Mouse (Mus musculus): Measurements from ENCODE around the gene Smyd3. TPM values are rescaled to one million over a fixed set of nuclear protein-coding genes. Genes with fewer than 3 reads are reported as not detected.
"Not testable (repeated sequence)": the region's sequence is repeated elsewhere in the genome, so short reads cannot be mapped to it uniquely, and the experiment has no call there.

Gene Smyd3
- polyA plus RNA-seq, 1 experiment from 2014 or later: 5.7 TPM

GRCm38 (mm10) chr1:179326262-179326964 is 191.4 kb downstream of the Smyd3 start:
- Histone ChIP-seq H3K4me2 (no peak overlapping the region), H3K9ac (no peak overlapping the region), H3K27me3 (no peaks in the 10 kb centered on the region), H3K9me3 (replicated peaks) (no peaks in the 10 kb centered on the region), H3K36me3 (replicated peaks) (no peaks in the 10 kb centered on the region), H3K27ac (replicated peaks) (no peak overlapping the region), H3K4me1 (replicated peaks) (no peaks in the 10 kb centered on the region), H3K4me3 (replicated peaks) (no peak overlapping the region)
- no peak for ATAC-seq (ENCODE audit: insufficient read depth)
- 76% methylated on average over 9 of the region's 9 CpGs for WGBS (ENCODE audit: insufficient replicate concordance)

GRCm38 (mm10) chr1:179324271-179324670 is 193.6 kb downstream of the Smyd3 start:
- no peak overlapping the region for H3K9ac ChIP-seq
- ATAC-seq (ENCODE audit: insufficient read depth): no peak
- 69% methylated on average over 6 of the region's 6 CpGs for WGBS (ENCODE audit: insufficient replicate concordance)
- no peak overlapping the region for H3K4me2 ChIP-seq
- no peak overlapping the region for H3K27ac ChIP-seq (replicated peaks)
- no peaks in the 10 kb centered on the region for H3K4me1 ChIP-seq (replicated peaks)
- no peaks in the 10 kb centered on the region for H3K9me3 ChIP-seq (replicated peaks)
- H3K36me3 ChIP-seq (replicated peaks): no peaks in the 10 kb centered on the region
- H3K27me3 ChIP-seq: no peaks in the 10 kb centered on the region
- no peak overlapping the region for H3K4me3 ChIP-seq (replicated peaks)

- Histone ChIP-seq H3K9ac (no peak overlapping the region), H3K4me2 (no peak overlapping the region), H3K4me3 (replicated peaks) (no peak overlapping the region), H3K27ac (replicated peaks) (no peak overlapping the region), H3K27me3 (no peaks in the 10 kb centered on the region), H3K9me3 (replicated peaks) (no peaks in the 10 kb centered on the region), H3K4me1 (replicated peaks) (no peaks in the 10 kb centered on the region), H3K36me3 (replicated peaks) (no peaks in the 10 kb centered on the region)
- ATAC-seq (ENCODE audit: insufficient read depth): no peak
- WGBS (ENCODE audit: insufficient replicate concordance): 70% methylated on average over 5 of the region's 5 CpGs
Measured at GRCm38 (mm10) chr1:179313618-179314017, 204.2 kb downstream of the Smyd3 start.

- no peaks in the 10 kb centered on the region for H3K9me3 ChIP-seq (replicated peaks)
- H3K4me2 ChIP-seq: no peak overlapping the region
- H3K4me1 ChIP-seq (replicated peaks): no peaks in the 10 kb centered on the region
- H3K9ac ChIP-seq: no peak overlapping the region
- H3K36me3 ChIP-seq (replicated peaks): no peaks in the 10 kb centered on the region
- H3K27ac ChIP-seq (replicated peaks): no peak overlapping the region
- H3K27me3 ChIP-seq: no peaks in the 10 kb centered on the region
- H3K4me3 ChIP-seq (replicated peaks): no peak overlapping the region
- no peak for ATAC-seq (ENCODE audit: insufficient read depth)
- 64% methylated on average over 5 of the region's 5 CpGs for WGBS (ENCODE audit: insufficient replicate concordance)
Measured at GRCm38 (mm10) chr1:179309487-179309886, 208.4 kb downstream of the Smyd3 start.

DNA sequence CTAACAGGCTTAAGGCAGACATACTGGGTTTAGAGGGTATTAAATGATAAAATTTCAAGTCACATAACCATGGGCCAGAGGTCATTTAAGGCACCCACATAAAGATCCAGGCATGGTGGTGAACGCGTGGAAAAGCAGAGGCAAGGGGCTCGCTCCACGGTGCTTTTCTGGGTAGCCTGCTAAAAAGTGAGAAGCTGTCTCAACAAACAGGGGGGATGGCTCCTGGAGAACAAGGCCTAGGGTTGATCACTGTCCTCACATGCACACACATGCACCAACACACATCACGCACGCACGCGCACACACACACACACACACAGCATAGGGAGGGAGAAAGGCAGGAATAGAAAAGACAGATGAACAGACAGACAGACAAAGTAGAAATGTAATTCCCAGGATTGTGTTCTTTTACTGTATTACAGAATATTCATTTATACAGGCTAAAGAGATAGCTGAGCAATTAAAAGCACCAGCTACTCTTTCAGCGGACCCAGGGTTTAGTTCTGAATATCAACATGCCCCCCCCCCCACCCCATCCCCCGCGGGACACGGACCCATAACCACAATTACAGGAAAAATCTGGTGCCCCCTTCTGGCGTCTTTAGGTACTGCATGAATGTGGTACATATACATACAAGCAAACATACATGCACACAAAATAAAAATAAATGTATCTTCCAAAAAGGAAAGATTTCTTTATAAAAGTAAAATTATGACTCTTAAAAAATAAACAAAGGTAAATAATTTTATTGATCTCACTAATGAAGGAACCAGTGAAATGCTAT is 215.2 kb downstream of the Smyd3 start:
- H3K9ac ChIP-seq: no peak overlapping the region
- no peak overlapping the region for H3K27ac ChIP-seq (replicated peaks)
- no peak for ATAC-seq (ENCODE audit: insufficient read depth)
- no peaks in the 10 kb centered on the region for H3K9me3 ChIP-seq (replicated peaks)
- no peak overlapping the region for H3K4me2 ChIP-seq
- no peak overlapping the region for H3K4me3 ChIP-seq (replicated peaks)
- H3K27me3 ChIP-seq: no peaks in the 10 kb centered on the region
- 74% methylated on average over 13 of the region's 13 CpGs for WGBS (ENCODE audit: insufficient replicate concordance)
- no peaks in the 10 kb centered on the region for H3K4me1 ChIP-seq (replicated peaks)
- H3K36me3 ChIP-seq (replicated peaks): no peaks in the 10 kb centered on the region

GRCm38 (mm10) chr1:179295626-179296025 is 222.2 kb downstream of the Smyd3 start:
- Histone ChIP-seq H3K27ac (replicated peaks) (no peak overlapping the region), H3K4me2 (no peak overlapping the region), H3K4me1 (replicated peaks) (no peaks in the 10 kb centered on the region), H3K27me3 (no peaks in the 10 kb centered on the region), H3K4me3 (replicated peaks) (no peak overlapping the region), H3K9ac (no peak overlapping the region), H3K36me3 (replicated peaks) (no peaks in the 10 kb centered on the region), H3K9me3 (replicated peaks) (0 out of 2 replicates have a peak, but pooled peaks cover under 1% of the 10 kb centered on the region)
- 61% methylated on average over 6 of the region's 6 CpGs for WGBS (ENCODE audit: insufficient replicate concordance)
- ATAC-seq (ENCODE audit: insufficient read depth): no peak

- no peaks in the 10 kb centered on the region for H3K36me3 ChIP-seq (replicated peaks)
Measured at GRCm38 (mm10) chr1:179293772-179294353, 224.0 kb downstream of the Smyd3 start.

GRCm38 (mm10) chr1:179290181-179290580 is 227.7 kb downstream of the Smyd3 start:
- not testable (repeated sequence) for H3K9ac ChIP-seq; H3K27ac ChIP-seq (replicated peaks); H3K9me3 ChIP-seq (replicated peaks); H3K4me1 ChIP-seq (replicated peaks); H3K27me3 ChIP-seq; H3K4me2 ChIP-seq; H3K4me3 ChIP-seq (replicated peaks); ATAC-seq (ENCODE audit: insufficient read depth); H3K36me3 ChIP-seq (replicated peaks)
- 80% methylated on average over 6 of the region's 6 CpGs for WGBS (ENCODE audit: insufficient replicate concordance)

More at GRCm38 (mm10) chr1:179293772-179294353, 224.0 kb downstream of the Smyd3 start:
- no peak for ATAC-seq (ENCODE audit: insufficient read depth)
- Histone ChIP-seq H3K27me3 (no peaks in the 10 kb centered on the region), H3K4me1 (replicated peaks) (no peaks in the 10 kb centered on the region), H3K9ac (no peak overlapping the region), H3K9me3 (replicated peaks) (0 out of 2 replicates have a peak, but pooled peaks cover 3% of the 10 kb centered on the region), H3K27ac (replicated peaks) (no peak overlapping the region), H3K4me3 (replicated peaks) (no peak overlapping the region), H3K4me2 (no peak overlapping the region)
- 76% methylated on average over 8 of the region's 8 CpGs for WGBS (ENCODE audit: insufficient replicate concordance)

- Histone ChIP-seq H3K9me3 (replicated peaks) (0 out of 2 replicates have a peak, but pooled peaks cover 3% of the 10 kb centered on the region), H3K9ac (no peak overlapping the region), H3K27ac (replicated peaks) (no peak overlapping the region), H3K36me3 (replicated peaks) (no peaks in the 10 kb centered on the region), H3K4me1 (replicated peaks) (no peaks in the 10 kb centered on the region), H3K27me3 (no peaks in the 10 kb centered on the region), H3K4me2 (no peak overlapping the region), H3K4me3 (replicated peaks) (no peak overlapping the region)
- ATAC-seq (ENCODE audit: insufficient read depth): no peak
- 72% methylated on average over 3 of the region's 3 CpGs for WGBS (ENCODE audit: insufficient replicate concordance)
Measured at GRCm38 (mm10) chr1:179289744-179290143, 228.1 kb downstream of the Smyd3 start.

DNA sequence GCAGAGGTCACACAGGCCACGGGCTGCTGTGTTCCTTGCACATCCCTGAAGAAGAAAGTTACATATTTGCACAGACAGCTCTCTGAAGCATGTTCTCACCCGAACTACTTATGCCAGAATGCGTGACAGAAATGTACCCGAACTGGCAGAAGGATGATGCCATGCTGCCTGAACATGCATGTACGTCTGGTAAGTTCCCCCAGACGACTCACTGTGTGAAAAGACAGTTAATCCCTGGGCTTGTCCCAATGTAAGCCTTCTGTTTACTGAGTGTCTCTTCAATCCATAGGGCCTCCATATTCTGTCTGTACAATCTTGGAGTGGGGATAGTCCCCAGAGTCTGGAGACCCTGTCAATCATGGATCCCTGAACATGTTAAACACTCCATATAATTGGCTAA is 231.1 kb downstream of the Smyd3 start:
- H3K36me3 ChIP-seq (replicated peaks): no peaks in the 10 kb centered on the region
- 63% methylated on average over 6 of the region's 6 CpGs for WGBS (ENCODE audit: insufficient replicate concordance)
- no peak overlapping the region for H3K9ac ChIP-seq
- no peak overlapping the region for H3K27ac ChIP-seq (replicated peaks)
- 0 out of 2 replicates have a peak, but pooled peaks cover 3% of the 10 kb centered on the region for H3K9me3 ChIP-seq (replicated peaks)
- no peaks in the 10 kb centered on the region for H3K4me1 ChIP-seq (replicated peaks)
- no peaks in the 10 kb centered on the region for H3K27me3 ChIP-seq
- no peak overlapping the region for H3K4me2 ChIP-seq
- no peak for ATAC-seq (ENCODE audit: insufficient read depth)
- no peak overlapping the region for H3K4me3 ChIP-seq (replicated peaks)

DNA sequence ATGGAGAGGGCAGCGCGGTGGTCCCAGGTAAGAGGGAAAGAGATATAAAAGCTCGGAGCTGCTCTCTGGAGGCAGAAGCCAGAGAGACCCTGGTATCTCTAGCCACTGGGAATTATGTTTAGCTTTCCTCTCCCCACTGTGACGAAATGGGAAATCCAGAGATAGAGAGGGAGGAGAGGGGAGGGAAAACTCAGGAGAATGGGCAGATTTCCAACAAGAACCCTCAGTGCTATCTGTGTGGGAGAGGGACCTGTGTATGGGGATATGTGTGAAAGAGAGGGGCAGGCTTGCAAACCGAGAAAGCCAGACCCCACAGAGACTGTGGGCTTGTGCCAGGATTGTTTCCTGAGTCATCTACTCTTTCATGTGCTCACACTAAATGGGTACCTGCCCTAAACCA is 235.0 kb downstream of the Smyd3 start:
- H3K27ac ChIP-seq (replicated peaks): no peak overlapping the region
- no peaks in the 10 kb centered on the region for H3K9me3 ChIP-seq (replicated peaks)
- H3K4me3 ChIP-seq (replicated peaks): no peak overlapping the region
- no peak overlapping the region for H3K9ac ChIP-seq
- H3K36me3 ChIP-seq (replicated peaks): no peaks in the 10 kb centered on the region
- 59% methylated on average over 5 of the region's 5 CpGs for WGBS (ENCODE audit: insufficient replicate concordance)
- no peaks in the 10 kb centered on the region for H3K4me1 ChIP-seq (replicated peaks)
- ATAC-seq (ENCODE audit: insufficient read depth): no peak
- no peaks in the 10 kb centered on the region for H3K27me3 ChIP-seq
- no peak overlapping the region for H3K4me2 ChIP-seq
